Mouse (Mus musculus): ENCODE data around the gene Scgb1b30.

DNA sequence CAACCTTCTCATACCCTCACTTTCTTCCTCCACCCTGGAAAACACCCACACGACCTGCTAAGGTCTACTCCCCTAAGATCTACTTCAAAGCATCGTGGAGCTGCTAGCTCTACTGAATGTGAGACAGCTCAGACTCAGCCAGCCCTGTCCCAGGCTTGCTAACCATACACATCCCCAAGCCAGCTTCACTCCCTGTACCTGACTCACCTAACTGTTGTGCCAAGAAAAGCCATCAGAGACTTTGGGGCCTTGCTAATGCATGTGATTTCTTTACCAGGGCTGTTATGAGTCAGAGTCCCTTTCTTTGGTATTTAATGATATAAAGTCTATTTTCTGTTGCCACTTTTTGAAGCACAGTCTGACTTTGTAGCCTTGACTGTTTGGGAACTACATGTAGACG is 35.9 kb downstream of the Scgb1b30 start:
- no peak for TF ChIP-seq CTCF (IDR thresholded peaks at IDR 0.05; ENCODE audit: extremely low read depth, insufficient read length, insufficient replicate concordance, low read depth, low read length)
- TF ChIP-seq POLR2A (IDR thresholded peaks at IDR 0.05; ENCODE audit: low read depth, low read length) = no peak

Data from small intestine, adult 2 months (tissue).